Mouse (Mus musculus) liver, embryonic 14.5 days (tissue): ENCODE measurements around the gene Coq8b.

Experiments used
- CTCF ChIP-seq: IDR thresholded peaks from 2 replicates; pipeline ENCODE4 v1.5.1; 2016; ENCODE audit warnings: antibody characterized with exemption, low read depth, control low read depth
- EP300 ChIP-seq: IDR thresholded peaks from 2 replicates; pipeline ENCODE4 v1.6.1; 2016; ENCODE audit warnings: antibody characterized with exemption, low read depth

DNA sequence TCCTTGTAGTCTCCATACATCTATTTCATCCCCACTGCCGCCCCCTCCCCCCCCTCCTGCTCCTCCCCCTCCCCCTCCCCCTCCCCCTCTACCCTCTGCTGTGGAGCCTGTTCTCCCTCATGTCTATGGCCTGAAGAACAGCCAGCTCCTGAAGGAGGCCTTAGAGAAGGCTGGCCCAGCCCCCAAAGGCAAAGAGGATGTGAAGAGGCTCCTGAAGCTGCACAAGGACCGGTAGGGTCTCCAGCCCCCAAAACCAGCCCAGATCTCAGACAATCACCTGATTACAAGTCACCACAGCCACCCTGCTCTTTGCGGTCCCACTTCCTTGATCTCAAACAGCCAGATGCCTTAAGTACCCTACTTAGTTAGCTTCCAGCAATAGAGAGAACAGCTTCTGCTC, 35.7 kb upstream of the Coq8b start:
- no peak for TF ChIP-seq CTCF
- no peak for TF ChIP-seq EP300
